Mouse (Mus musculus): Measurements from ENCODE around the gene Keap1. TPM values are rescaled to one million over a fixed set of nuclear protein-coding genes. Genes with fewer than 3 reads are reported as not detected.

Gene Keap1
- polyA plus RNA-seq, 1 experiment, result 35.1 TPM

GRCm38 (mm10) chr9:21243826-21244427 lies 4.8 kb upstream of the Keap1 start:
- TF ChIP-seq CTCF (IDR thresholded peaks at IDR 0.05; ENCODE audit: control insufficient read depth, insufficient read depth, low read length) (no peak), POLR2A (IDR thresholded peaks at IDR 0.05; ENCODE audit: borderline replicate concordance, control insufficient read depth, low read depth, low read length) (no peak)
- 11% methylated on average over 42 of the region's 42 CpGs for WGBS
- H3K4me1 ChIP-seq (ENCODE audit: control insufficient read depth, insufficient read depth, low read length), result peaks cover 4% of the 10 kb centered on the region
- no peak overlapping the region for H3K27ac ChIP-seq (ENCODE audit: control insufficient read depth, insufficient read depth, low read depth, low read length, poor library complexity)
- no peak overlapping the region for H3K4me3 ChIP-seq (replicated peaks; ENCODE audit: control insufficient read depth, low read depth, low read length)

- Histone ChIP-seq H3K4me3 (replicated peaks; ENCODE audit: control insufficient read depth, low read depth, low read length) (no peak overlapping the region), H3K4me1 (ENCODE audit: control insufficient read depth, insufficient read depth, low read length) (peaks cover 10% of the 10 kb centered on the region), H3K27ac (ENCODE audit: control insufficient read depth, insufficient read depth, low read depth, low read length, poor library complexity) (no peak overlapping the region)
- TF ChIP-seq POLR2A (IDR thresholded peaks at IDR 0.05; ENCODE audit: borderline replicate concordance, control insufficient read depth, low read depth, low read length) (no peak), CTCF (IDR thresholded peaks at IDR 0.05; ENCODE audit: control insufficient read depth, insufficient read depth, low read length) (peak; percentile 96)
- WGBS, result 3% methylated on average over 11 of the region's 11 CpGs
Measured at GRCm38 (mm10) chr9:21241343-21241742, 2.2 kb upstream of the Keap1 start.

GRCm38 (mm10) chr9:21239465-21239848 lies 296 bp upstream of the Keap1 start:
- Histone ChIP-seq H3K27ac (ENCODE audit: control insufficient read depth, insufficient read depth, low read depth, low read length, poor library complexity) (peak overlapping the region; percentile 98; the same call in 1 of the 2 replicates), H3K4me1 (ENCODE audit: control insufficient read depth, insufficient read depth, low read length) (peaks cover 17% of the 10 kb centered on the region), H3K4me3 (replicated peaks; ENCODE audit: control insufficient read depth, low read depth, low read length) (peak overlapping the region; percentile 67)
- TF ChIP-seq CTCF (IDR thresholded peaks at IDR 0.05; ENCODE audit: control insufficient read depth, insufficient read depth, low read length) (no peak), POLR2A (IDR thresholded peaks at IDR 0.05; ENCODE audit: borderline replicate concordance, control insufficient read depth, low read depth, low read length) (no peak)
- WGBS, result 14% methylated on average over 4 of the region's 4 CpGs

- TF ChIP-seq CTCF (IDR thresholded peaks at IDR 0.05; ENCODE audit: control insufficient read depth, insufficient read depth, low read length) (no peak), POLR2A (IDR thresholded peaks at IDR 0.05; ENCODE audit: borderline replicate concordance, control insufficient read depth, low read depth, low read length) (no peak)
- Histone ChIP-seq H3K4me3 (replicated peaks; ENCODE audit: control insufficient read depth, low read depth, low read length) (peak overlapping the region; percentile 67), H3K27ac (ENCODE audit: control insufficient read depth, insufficient read depth, low read depth, low read length, poor library complexity) (peak overlapping the region; percentile 98), H3K4me1 (ENCODE audit: control insufficient read depth, insufficient read depth, low read length) (peaks cover 15% of the 10 kb centered on the region)
- under 1% methylated on average over 31 of the region's 31 CpGs for WGBS
Measured at GRCm38 (mm10) chr9:21238004-21238732, 993 bp downstream of the Keap1 start.

GRCm38 (mm10) chr9:21237368-21238003 lies 1.7 kb downstream of the Keap1 start:
- TF ChIP-seq POLR2A (IDR thresholded peaks at IDR 0.05; ENCODE audit: borderline replicate concordance, control insufficient read depth, low read depth, low read length) (no peak), CTCF (IDR thresholded peaks at IDR 0.05; ENCODE audit: control insufficient read depth, insufficient read depth, low read length) (peak; percentile 41; the same call in 1 of the 2 replicates)
- H3K27ac ChIP-seq (ENCODE audit: control insufficient read depth, insufficient read depth, low read depth, low read length, poor library complexity), result peak overlapping the region; percentile 98
- WGBS, result 8% methylated on average over 19 of the region's 19 CpGs
- H3K4me1 ChIP-seq (ENCODE audit: control insufficient read depth, insufficient read depth, low read length), result peaks cover 15% of the 10 kb centered on the region
- peak overlapping the region; percentile 67 for H3K4me3 ChIP-seq (replicated peaks; ENCODE audit: control insufficient read depth, low read depth, low read length)

GRCm38 (mm10) chr9:21236991-21237367 lies 2.2 kb downstream of the Keap1 start:
- Histone ChIP-seq H3K4me1 (ENCODE audit: control insufficient read depth, insufficient read depth, low read length) (peaks cover 15% of the 10 kb centered on the region), H3K4me3 (replicated peaks; ENCODE audit: control insufficient read depth, low read depth, low read length) (peak overlapping the region; percentile 67), H3K27ac (ENCODE audit: control insufficient read depth, insufficient read depth, low read depth, low read length, poor library complexity) (peak overlapping the region; percentile 29)
- TF ChIP-seq POLR2A (IDR thresholded peaks at IDR 0.05; ENCODE audit: borderline replicate concordance, control insufficient read depth, low read depth, low read length) (peak; percentile 50; the same call in 1 of the 2 replicates), CTCF (IDR thresholded peaks at IDR 0.05; ENCODE audit: control insufficient read depth, insufficient read depth, low read length) (no peak)
- WGBS, result 57% methylated on average over 25 of the region's 25 CpGs

- TF ChIP-seq CTCF (IDR thresholded peaks at IDR 0.05; ENCODE audit: control insufficient read depth, insufficient read depth, low read length), result no peak
- no peak for TF ChIP-seq POLR2A (IDR thresholded peaks at IDR 0.05; ENCODE audit: borderline replicate concordance, control insufficient read depth, low read depth, low read length)
- H3K4me1 ChIP-seq (ENCODE audit: control insufficient read depth, insufficient read depth, low read length), result peaks cover 15% of the 10 kb centered on the region
- 28% methylated on average over 4 of the region's 4 CpGs for WGBS
- 0 out of 2 replicates have a peak overlapping the region, but pooled peaks have one; percentile 0 for H3K27ac ChIP-seq (ENCODE audit: control insufficient read depth, insufficient read depth, low read depth, low read length, poor library complexity)
- no peak overlapping the region for H3K4me3 ChIP-seq (replicated peaks; ENCODE audit: control insufficient read depth, low read depth, low read length)
Measured at GRCm38 (mm10) chr9:21235341-21235740, 3.8 kb downstream of the Keap1 start.

GRCm38 (mm10) chr9:21233805-21234204 lies 5.4 kb downstream of the Keap1 start:
- no peak for TF ChIP-seq POLR2A (IDR thresholded peaks at IDR 0.05; ENCODE audit: borderline replicate concordance, control insufficient read depth, low read depth, low read length)
- no peak for TF ChIP-seq CTCF (IDR thresholded peaks at IDR 0.05; ENCODE audit: control insufficient read depth, insufficient read depth, low read length)
- no peak overlapping the region for H3K4me3 ChIP-seq (replicated peaks; ENCODE audit: control insufficient read depth, low read depth, low read length)
- 98% methylated on average over 28 of the region's 28 CpGs for WGBS
- H3K27ac ChIP-seq (ENCODE audit: control insufficient read depth, insufficient read depth, low read depth, low read length, poor library complexity), result no peak overlapping the region
- peaks cover 13% of the 10 kb centered on the region for H3K4me1 ChIP-seq (ENCODE audit: control insufficient read depth, insufficient read depth, low read length)
